Mouse (Mus musculus): ENCODE data around the gene Hecw2.
A peak's percentile ranks its signal among the peaks of the same experiment; 100 is the strongest.

The Hecw2 gene

DNA sequence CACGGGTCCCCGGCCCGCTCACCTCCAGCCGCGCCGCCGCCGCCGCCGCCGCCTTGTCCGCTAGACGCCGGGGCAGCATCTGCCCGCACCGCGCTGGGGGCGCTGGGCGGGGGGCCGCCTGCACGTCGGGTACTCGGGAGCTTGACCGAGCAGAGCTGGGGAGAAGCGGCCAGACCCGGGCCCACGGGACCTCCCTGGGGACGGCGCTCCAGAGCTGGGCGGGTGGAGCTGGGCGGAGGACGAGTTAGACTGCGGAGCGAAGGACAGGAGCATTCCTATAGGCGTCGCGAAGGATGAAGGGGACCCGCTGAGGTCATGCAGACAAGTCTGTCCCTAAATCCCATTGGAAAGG lies at the start of gene Hecw2:
Hecw2 (minus strand) TSS at position 215 of the 352 bp plus-strand sequence.
- peak in 1 of 2 experiments; percentile 2 for DNase-seq

DNA sequence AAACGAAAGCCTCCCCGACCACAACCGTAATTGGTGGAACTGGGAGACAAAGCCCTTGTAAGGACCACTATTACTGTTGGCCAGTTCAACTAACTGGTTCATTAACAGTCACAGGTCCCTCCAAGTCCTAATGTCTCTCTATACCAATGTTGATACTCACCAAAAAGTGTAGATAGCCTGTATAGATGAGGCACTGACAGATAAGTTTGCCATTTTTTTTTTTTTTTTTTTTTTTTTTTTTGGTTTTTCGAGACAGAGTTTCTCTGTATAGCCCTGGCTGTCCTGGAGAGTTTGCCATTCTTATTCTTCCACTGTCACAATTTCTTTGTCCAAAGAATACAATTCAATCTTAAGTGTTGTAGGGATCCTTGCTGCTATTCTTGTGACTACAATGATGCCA lies 47.8 kb upstream of the Hecw2 start:
- no peak for DNase-seq

DNA sequence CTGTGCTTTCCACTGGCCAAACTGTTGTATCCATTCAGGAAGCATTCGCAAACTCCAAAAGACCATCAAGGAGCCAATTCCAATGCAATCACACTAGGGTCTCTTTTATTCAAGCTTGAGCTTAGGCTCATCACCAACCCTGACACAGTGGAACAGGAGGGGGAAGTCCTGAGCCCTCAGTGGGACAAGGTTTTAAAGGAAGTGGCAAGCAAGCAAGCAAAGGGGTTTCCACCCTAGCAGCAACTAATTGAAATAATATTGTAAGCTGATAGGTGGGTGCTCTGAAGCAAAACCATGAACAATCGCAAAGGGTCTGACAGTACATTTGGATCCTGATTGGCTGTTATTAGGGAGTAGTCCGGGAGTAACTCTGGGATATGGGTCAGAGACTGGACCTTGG lies 25.3 kb upstream of the Hecw2 start:
- no peak for DNase-seq

DNA sequence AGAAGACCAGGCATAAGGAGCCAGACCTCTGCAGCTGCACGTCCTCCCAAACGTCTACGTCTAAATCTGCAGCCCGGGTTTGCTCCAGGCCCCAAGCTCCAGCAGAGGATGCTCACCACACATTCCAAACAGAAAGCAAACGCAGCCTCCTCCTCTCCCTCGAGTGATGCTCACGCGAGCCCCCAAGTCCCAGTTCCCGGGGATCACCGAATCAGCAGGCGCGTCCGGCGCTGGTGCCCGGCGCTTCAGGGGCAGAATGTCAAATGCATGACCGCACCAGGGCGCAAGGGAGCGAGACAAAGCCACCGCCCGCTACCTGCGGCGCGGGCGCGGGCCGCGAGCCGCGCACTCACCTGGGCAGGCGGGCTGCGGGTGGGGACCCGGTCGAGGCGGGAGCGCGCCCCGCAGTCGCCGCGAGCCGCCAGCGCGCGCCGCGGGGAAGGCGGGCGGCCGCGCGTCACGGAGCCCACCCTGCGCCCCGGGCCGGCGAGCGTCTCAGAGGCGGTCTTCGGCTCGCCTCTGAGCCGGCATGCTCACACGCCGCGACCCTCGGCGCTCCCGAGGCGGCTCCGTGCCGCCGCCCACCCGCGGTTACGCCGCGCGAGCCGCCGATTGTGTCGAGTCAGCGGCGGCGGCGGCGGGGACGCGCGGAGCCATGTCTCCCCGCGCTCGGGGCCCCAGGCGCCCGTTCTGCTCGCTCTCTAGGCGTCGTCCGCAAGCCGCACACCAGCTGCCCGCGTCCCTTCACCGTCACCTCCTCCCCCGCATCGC lies 600 bp downstream of the Hecw2 start:
- DNase-seq: peak; percentile 6 to 58

DNA sequence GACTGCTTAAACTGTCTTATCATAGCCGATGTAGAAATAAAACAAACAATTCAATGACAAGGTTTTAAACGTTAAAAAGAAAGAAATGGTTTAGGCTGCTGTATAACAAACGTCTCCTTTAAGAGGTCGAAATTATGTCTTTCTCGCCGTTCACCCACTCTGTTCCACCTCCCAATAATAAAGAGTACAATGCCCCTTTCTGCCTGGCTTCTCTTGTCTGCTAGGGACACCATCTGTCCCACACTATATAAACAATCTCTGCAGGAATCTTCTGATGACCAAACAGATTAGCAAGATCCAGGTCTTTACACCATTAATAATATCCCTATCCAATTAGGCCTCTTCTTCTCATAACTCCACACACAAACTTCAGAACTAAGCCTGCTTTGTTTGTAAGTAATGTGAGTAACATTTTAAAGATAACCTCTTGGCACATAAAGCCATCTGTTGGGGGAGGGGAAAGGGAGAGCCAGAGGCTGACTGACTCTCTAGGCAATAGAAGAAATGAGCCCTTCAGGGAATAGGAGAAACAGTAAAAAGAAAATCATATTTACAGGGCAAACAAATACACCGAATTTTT lies 1.7 kb downstream of the Hecw2 start:
- no peak for DNase-seq

DNA sequence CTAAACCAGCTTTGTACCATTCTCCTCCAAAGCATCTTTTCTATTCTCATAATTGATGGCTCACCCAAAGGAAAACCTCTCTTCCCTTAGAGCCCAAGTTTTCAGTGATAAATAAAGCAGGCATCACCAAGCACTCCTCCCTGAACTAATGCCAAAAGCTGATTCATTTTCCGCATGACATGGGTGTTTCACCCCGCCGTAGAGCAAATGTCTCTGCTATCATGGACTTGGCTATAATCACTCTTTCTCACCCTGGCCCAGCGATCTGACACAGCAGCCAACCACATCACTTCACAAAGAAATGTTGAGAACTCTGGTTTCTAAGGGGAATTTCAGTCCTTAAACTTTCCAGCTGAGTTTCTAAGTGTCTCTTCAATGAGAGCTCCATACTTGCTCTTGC lies 7.4 kb downstream of the Hecw2 start:
- DNase-seq: no peak

DNA sequence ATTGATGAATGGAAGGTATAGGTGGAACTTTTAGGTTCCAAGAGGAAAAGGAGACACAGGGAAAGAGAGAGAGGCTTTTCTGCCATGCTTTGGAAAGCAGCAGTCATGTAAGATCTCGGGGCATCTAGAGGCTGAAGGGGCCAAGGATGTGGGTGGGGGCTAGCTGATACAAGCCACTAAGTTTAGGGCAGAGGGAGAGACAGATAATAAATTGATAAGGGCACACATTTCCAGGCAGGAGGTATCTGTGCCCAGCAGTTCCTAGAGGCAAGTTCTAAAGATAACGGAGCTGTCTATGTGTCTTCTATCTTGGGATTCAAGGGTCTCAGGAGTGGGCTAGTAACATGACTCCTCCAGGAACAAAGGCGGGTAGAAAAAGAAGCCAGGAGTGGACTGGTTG lies 8.6 kb downstream of the Hecw2 start:
- no peak for DNase-seq

DNA sequence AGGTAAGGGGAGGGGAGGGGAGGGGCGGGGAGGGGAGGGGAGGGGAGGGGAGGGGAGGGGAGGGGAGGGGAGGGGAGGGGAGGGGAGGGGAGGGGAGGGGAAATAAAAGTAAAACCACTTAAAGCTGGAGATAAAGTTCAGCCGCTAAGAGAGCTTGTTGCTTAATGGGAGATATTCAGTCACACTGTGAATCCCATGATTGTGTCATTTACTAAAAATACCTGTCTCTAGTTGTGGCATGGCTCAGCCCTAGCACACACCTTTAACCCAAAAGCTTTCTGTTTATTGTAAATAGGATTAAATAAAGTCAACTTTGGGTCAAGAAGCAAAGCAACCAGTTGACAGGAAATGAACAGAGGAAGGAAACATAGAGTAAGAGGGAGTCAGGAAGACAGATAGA lies 14.3 kb downstream of the Hecw2 start:
- DNase-seq: no peak

DNA sequence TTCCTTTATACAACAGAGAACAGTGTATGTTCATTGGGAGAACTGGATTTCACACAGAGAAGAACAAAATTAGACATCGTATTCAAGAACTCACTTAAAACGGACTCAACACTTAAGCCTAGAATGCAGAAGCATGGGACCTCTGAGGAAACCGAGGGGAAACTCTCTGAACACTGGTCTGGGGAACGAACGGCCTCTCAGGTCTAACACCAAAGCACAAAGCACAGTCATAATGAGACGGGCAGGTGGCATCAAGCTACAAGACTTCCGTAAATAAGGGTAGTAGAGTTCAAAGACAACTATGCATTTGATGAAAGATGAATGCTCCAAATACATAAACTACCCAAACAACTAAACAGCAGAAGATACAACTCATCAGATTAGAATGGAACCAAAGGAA lies 15.8 kb downstream of the Hecw2 start:
- no peak for DNase-seq

DNA sequence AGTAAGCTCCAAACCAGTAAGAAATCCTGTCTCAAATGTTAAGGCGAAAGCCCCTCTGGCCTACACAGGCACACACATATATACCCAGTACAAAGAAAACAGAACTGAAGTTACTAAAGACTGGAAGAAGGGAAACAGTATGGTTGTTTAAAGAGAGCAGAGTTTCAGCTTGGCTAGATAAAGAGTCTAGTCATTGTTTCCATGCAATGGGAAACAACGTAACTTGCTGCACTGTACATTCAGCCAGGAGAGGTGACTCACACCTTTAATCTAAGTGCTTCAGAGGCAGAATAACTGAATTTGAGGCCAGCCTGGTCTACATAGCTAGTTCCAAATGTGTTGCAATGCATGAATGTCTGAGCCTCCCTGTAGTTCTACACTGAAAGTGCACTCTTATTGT lies 18.4 kb downstream of the Hecw2 start:
- no peak for DNase-seq

DNA sequence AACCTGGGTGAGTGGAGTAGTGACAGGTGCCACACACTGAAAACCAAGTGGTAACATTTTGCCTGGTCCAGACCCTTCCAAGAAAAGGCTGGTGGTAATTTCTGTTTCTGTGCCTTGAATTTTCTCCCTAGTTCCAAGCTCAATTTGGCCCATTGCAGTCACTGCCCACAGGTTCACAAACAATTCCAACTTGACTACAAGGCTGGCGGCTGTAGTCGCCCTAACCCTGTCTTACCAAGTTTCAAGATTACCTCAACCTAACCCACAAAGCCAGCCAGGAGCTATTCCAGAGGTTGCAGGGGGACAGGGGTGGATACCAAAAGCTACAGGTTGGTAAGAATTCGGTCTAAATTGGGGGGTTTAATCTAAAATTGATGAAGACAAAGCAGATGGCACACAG lies 27.0 kb downstream of the Hecw2 start:
- DNase-seq: no peak

DNA sequence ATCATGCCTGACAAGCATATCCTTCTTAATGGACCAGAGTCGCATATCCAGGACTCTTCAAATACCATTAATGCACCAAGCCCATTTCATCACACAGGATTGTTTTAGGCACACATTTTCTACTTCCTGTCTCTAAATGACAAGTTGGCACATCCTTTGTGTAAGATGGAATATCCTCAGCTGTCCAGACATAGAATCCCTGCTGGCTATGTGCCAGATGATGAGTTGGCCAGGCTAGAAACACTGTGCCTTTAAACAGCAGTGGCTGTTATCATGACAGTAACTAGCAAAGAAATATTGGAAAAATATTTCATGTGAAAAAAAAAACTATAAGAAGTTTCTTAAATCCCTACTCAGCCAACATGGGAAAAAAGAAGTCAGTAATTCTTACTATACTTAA lies 35.4 kb downstream of the Hecw2 start:
- DNase-seq: peak in 1 of 2 experiments; percentile 3

DNA sequence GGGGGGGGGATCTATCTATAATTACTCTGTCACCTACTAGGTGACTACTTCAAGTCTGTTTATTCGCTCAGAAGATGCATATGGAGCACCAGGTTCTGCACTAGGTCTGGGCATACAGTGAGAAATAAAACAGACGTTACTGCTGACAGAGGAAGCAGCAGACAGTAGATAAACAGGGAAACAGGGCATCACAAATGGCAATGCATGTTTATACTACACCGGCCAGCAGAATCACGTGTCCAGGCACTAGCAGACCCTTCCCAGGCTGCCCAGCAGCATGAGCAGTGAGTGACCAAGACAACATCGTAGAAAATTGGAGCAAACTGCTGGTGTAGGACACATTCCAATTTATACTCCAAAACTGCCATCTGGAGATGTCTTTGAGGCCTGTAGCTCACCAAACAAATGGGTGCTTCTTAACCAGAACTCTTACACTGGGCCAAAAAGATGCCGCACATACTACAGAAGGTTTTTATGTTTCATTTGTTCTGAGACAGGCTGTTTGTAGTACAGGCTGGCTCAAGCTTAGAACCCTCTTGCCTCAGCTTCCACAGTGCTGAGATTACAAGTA lies 41.7 kb downstream of the Hecw2 start:
- no peak for DNase-seq

DNA sequence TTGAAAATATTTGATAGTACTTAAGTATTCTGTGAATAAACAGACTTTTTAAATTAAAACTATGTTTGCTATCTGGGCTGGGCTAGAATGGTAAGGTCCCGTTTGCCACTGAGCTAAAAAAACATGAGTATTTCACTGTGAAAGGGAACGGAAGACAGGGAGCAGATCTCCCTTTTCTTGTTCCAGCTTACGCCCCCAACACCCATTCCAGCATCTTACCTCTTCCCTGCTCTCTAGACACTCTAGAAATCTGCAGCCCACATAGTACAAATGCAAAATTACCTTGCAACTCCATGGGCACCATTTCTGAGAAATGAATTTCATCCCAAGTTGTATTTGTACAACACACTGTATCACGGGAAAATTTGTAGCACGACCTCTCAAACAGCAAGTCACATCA lies 49.9 kb downstream of the Hecw2 start:
- DNase-seq: no peak

DNA sequence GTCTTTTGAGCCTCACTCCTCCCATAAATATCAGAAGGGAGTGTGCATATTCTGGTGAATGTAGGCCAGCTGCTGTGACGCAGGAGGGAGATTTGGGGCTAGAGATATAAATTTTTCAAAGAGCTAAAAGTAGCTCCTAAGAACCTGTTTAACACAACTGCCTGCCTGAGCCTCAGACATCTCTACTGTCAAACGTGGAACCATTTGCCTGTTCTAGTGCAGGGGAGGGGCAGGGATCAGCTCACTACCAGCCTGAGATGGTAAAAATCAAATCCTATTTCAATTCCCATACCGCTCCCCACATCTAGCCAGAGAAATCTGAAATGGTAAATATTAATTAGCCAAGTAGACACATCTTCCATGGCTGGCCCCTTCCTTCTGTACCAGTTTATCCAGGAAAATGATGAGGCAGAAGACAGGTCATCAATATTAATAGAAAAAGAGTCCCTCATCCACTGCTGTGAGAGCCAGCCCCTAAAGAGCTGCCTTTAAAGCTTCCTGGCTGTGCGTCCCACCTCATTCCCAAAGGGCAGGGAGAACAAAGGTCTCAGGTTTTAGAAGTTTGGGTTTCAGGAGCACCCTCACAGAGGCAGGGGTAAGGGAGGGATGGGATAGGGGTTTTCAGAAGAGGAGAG lies 61.0 kb downstream of the Hecw2 start:
- no peak for DNase-seq

DNA sequence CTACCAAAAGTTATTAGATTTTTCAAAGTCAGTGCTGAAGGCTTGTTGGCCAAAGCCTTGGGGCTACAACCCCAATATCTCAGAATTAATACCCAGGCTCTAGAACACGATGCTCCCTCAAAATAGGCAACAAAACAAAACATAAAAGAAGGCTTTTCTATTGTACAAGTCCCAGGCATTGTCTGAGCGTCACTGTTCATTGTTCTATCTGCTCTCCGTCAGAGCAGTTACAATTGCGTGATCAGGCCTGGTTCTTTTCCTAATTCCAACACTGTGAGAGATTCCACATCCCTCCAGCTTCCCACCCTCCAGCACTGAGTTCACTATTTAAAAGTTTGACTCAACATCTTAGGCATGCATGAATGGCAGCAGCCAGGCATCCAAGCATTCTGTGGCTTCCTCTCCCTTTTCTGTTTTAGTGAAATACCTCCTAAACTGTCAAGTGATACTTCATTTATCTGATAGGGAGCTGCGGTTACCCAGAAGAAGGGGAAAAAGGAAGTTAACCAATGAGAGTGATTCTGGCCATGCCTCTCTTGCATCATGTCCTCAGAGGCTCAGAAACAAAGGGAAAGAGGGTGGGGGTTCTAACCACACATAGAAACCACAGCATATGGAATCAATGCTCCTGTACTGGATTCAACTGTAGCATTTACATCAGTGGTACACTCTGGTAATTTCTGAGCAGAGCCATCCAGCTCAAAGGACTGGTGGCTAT lies 66.1 kb downstream of the Hecw2 start:
- DNase-seq: no peak

DNA sequence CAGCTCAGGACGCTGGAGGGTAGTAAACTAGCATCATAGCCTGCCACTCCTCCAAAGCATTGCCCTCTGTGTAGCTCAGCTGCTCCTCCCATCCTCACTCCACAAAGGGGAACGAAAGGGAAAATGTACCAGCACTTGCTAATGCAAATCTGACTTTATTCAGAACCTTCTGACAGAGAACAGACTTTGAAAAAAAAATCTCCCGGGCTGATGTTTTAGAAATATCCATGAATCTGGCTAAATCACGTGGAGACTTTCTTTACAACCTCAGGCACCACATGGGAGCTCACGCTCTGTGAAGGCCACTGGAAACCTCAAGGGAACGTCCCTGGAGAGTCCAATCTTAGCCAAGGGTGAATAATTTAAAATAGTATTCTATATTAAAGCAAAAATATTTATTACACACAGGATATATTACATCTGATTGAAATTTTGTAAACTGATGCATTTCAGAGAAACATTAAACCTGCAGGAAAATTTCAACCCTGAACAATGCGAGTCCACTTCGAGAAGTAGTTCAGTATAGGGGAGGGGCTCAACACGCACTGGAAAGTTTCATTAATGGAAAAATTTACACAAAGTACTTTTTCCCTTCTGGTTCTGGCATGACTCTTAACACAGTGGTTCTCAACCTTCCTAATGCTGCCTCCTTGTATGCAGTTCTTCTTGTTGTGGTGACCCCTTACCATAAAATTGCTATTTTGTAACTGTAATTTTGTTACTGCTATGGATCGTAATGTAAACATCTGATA lies 67.8 kb downstream of the Hecw2 start:
- DNase-seq: no peak

DNA sequence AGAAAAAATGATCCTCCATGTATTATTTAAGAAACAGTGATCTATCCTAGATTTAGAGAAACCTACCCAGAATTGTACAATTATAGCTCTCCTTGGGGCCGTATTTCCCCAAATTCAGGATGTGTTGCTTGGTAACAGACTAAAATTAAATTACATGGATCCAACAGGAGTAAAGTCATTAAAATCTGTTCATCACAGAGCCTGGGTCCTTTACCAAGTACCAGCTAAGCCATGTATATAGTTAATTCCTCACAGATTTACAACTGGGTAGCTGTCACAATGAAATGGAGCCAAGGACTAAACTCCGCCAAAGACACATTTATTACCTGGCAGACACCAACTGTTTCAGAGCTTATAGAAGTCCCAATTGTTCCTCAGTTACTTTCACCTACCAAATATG lies 72.4 kb downstream of the Hecw2 start:
- no peak for DNase-seq

DNA sequence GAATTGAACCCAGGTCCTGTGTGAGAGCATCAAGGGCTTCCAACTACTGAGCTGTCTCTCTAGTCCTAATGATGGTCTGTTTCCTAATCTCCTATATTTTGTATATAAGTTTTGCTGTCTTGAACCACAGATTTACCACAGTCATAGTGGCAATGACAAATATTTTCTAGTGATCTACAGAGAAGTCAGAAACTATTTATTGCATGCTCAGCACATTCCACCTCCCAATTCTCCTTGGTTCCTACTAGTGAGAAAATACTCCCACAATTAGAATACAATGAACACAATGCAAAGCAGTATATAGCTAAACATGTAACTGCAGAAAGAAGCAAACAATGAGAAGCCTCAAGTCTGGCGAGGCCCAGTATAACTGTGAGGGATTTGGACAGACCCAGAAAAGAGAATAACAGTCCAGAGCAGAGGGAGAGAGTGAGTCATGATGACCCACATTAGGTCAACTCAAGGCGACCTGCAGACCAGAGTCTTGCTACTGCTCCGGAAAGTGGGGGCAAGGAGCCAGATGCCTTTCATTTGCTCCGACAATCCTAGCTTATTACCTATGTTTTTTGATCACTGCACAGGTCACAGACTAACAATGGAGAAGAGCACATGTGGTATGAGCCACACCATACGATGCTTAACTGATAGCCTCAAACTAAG lies 73.8 kb downstream of the Hecw2 start:
- no peak for DNase-seq

DNA sequence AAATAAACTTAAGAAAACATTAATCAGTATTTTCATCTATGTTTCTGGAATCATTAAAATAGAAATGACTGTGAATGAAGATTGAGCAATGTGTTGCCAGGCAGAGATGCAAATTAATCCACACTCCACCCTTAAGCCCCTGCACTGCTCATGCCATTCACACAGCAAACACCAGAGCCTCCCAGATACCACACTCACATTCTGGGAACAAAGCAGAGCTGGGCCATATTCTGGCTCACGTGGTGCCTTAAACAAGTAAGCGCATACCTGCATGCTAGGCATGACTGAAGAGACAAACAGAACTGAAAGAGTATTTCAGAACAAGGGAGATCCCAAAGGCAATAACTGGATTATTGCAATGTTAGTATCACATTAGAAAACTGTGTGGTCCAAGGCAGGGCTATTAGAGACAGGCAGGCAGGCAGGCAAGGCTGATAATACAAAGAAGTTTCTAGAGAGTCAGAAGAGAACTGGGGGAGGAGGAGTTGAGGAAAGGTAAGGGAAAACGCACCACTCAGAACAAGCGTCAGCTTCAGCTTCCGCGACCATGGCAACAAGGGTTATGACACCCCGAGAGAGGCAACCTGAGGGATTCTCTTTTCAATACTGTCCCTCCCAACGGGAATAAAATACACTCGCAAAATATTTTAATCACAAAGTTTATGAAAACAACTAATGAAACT lies 75.2 kb downstream of the Hecw2 start:
- no peak for DNase-seq

DNA sequence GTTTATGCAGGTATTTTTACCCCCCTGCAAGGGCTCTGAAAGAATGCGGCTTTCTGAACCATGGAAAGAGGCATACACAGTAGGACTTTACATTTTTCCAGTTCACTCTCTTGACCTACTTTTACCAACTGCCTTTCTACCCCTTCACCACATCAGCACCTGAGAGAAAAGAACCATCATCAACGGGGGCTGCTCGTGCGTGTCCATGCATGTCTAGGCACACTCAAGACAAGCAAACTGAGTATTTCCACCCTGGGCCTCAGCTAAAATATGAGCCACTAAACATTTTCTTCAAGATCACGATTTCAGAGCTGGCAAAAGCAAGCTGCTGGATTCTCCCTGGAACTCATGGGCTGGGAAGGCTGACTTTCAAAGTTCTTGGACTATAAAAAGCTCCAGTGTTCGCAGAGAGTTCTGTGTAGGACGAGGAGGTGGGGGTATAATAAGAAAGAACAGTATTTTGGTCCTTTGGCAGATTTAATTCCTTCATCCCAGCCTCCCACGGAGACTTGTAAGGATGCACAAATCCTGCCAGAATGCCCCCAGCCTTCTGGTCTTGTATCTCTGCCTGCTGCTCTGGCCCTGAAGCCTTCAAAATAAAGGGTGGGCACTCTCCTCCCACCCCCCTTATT lies 76.5 kb downstream of the Hecw2 start:
- no peak for DNase-seq

Data from kidney, postnatal 36 days (tissue).